Mouse (Mus musculus) stomach, postnatal 0 days (tissue): ENCODE measurements at regions not wholly inside any gene's neighbourhood (a gene's known extent, or its start where the extent isn't known, plus 50 kb on each side); places are given as distances from the start of the nearest gene placed in this dataset.
A peak's percentile ranks its signal among the peaks of the same experiment; 100 is the strongest.

ENCODE experiments used
- ATAC-seq: fragments of 200-750 bp; cut with Nextera tagmentation; 2 replicates; pipeline ENCODE4 v1.8.0; 2017; ENCODE audit not compliant: low FRiP score, low TSS enrichment
- DNase-seq: peaks from one replicate; pipeline ENCODE4 v3.0.0-alpha.2; 2016; ENCODE audit warnings: low spot score
- H3K27ac ChIP-seq: fragments of 300-500 bp; sonication (generic); replicated peaks from 2 replicates; pipeline ENCODE4 v1.5.1; 2014; ENCODE audit warnings: mild to moderate bottlenecking, control low read depth
- H3K27me3 ChIP-seq: fragments of 300-500 bp; sonication (generic); 2 replicates; pipeline ENCODE4 v1.6.1; 2014; ENCODE audit warnings: low read length; ENCODE audit not compliant: control insufficient read depth, insufficient read depth
- H3K36me3 ChIP-seq: fragments of 300-500 bp; sonication (generic); 2 replicates; pipeline ENCODE4 v1.6.1; 2014; ENCODE audit warnings: low read length, mixed read lengths; ENCODE audit not compliant: control insufficient read depth, insufficient read depth
- H3K4me1 ChIP-seq: fragments of 300-500 bp; sonication (generic); replicated peaks from 2 replicates; pipeline ENCODE4 v1.6.1; 2014; ENCODE audit warnings: antibody characterized with exemption; ENCODE audit not compliant: control insufficient read depth, insufficient read depth
- H3K4me2 ChIP-seq: fragments of 300-500 bp; sonication (generic); replicated peaks from 2 replicates; pipeline ENCODE4 v1.6.1; 2014; ENCODE audit warnings: low read depth, mild to moderate bottlenecking, control low read depth, moderate library complexity
- H3K4me3 ChIP-seq: fragments of 300-500 bp; sonication (generic); 2 replicates; pipeline ENCODE4 v1.5.1; 2014; ENCODE audit warnings: low read depth, low read length, control low read depth
- H3K9ac ChIP-seq: fragments of 300-500 bp; sonication (generic); 2 replicates; pipeline ENCODE4 v1.6.1; 2014; ENCODE audit warnings: mild to moderate bottlenecking, low read length, control low read depth, mixed read lengths
- H3K9me3 ChIP-seq: fragments of 300-500 bp; sonication (generic); 2 replicates; pipeline ENCODE4 v1.6.1; 2016; ENCODE audit warnings: low read length; ENCODE audit not compliant: control insufficient read depth
- CTCF ChIP-seq: IDR thresholded peaks from 2 replicates; pipeline ENCODE4 v1.5.1; 2016; ENCODE audit warnings: antibody characterized with exemption, low read depth, mild to moderate bottlenecking, moderate library complexity
- EP300 ChIP-seq: optimal IDR thresholded peaks from 2 replicates; pipeline ENCODE3; 2016; ENCODE audit warnings: antibody characterized with exemption
- WGBS: fragments of 180-500 bp; shearing (Covaris S2); extraction: QIAGEN DNeasy Blood & Tissue Kit; methylation state at CpG from one replicate; pipeline ENCODE4 v1.1.7; 2014; 5-methylcytosine and 5-hydroxymethylcytosine counted together

- Histone ChIP-seq H3K27ac (no peak overlapping the region), H3K36me3 (no peaks in the 10 kb centered on the region), H3K27me3 (no peaks in the 10 kb centered on the region), H3K4me1 (no peaks in the 10 kb centered on the region), H3K9me3 (no peaks in the 10 kb centered on the region), H3K4me3 (no peak overlapping the region), H3K9ac (no peak overlapping the region), H3K4me2 (no peak overlapping the region)
- DNase-seq (no peak), ATAC-seq (no peak)
- TF ChIP-seq EP300 (no peak), CTCF (no peak)
- whole genome bisulfite sequencing: 81% methylated on average over 7 of the region's 7 CpGs
Observed at GRCm38 (mm10) chr1:72005550-72005949, 206.6 kb downstream of the Mreg start.

GRCm38 (mm10) chr1:72003424-72004278 is 208.5 kb downstream of the Mreg start:
- no peaks in the 10 kb centered on the region for H3K4me1 ChIP-seq
- no peaks in the 10 kb centered on the region for H3K9me3 ChIP-seq
- no peak overlapping the region for H3K9ac ChIP-seq
- no peak overlapping the region for H3K4me3 ChIP-seq
- H3K4me2 ChIP-seq: no peak overlapping the region
- no peaks in the 10 kb centered on the region for H3K36me3 ChIP-seq
- no peaks in the 10 kb centered on the region for H3K27me3 ChIP-seq
- WGBS: 85% methylated on average over 14 of the region's 14 CpGs
- TF ChIP-seq EP300: no peak
- no peak for TF ChIP-seq CTCF
- DNase-seq: no peak
- no peak for ATAC-seq
- no peak overlapping the region for H3K27ac ChIP-seq

- no peak overlapping the region for H3K9ac ChIP-seq
- H3K27me3 ChIP-seq: no peaks in the 10 kb centered on the region
- no peaks in the 10 kb centered on the region for H3K4me1 ChIP-seq
- H3K36me3 ChIP-seq: no peaks in the 10 kb centered on the region
- TF ChIP-seq EP300 (no peak), CTCF (no peak)
- peak overlapping the region; percentile 70; the same call in 1 of the 2 replicates for H3K27ac ChIP-seq
- ATAC-seq (peak; percentile 91), DNase-seq (no peak)
- no peaks in the 10 kb centered on the region for H3K9me3 ChIP-seq
- no peak overlapping the region for H3K4me2 ChIP-seq
- WGBS: 38% methylated on average over 9 of the region's 9 CpGs
- H3K4me3 ChIP-seq: no peak overlapping the region
Observed at GRCm38 (mm10) chr1:72002471-72003116, 209.5 kb downstream of the Mreg start.

- no peaks in the 10 kb centered on the region for H3K27me3 ChIP-seq
- no peak for ATAC-seq
- H3K4me3 ChIP-seq: no peak overlapping the region
- no peak for DNase-seq
- TF ChIP-seq CTCF (no peak), EP300 (no peak)
- H3K4me2 ChIP-seq: no peak overlapping the region
- H3K4me1 ChIP-seq: no peaks in the 10 kb centered on the region
- H3K9me3 ChIP-seq: no peaks in the 10 kb centered on the region
- no peak overlapping the region for H3K27ac ChIP-seq
- no peaks in the 10 kb centered on the region for H3K36me3 ChIP-seq
- no peak overlapping the region for H3K9ac ChIP-seq
- WGBS: 85% methylated on average over 2 of the region's 2 CpGs
Observed at GRCm38 (mm10) chr1:72000741-72001140, 211.4 kb downstream of the Mreg start.

- no peaks in the 10 kb centered on the region for H3K4me1 ChIP-seq
- H3K4me2 ChIP-seq: no peak overlapping the region
- WGBS: 72% methylated on average over 2 of the region's 2 CpGs
- no peak overlapping the region for H3K9ac ChIP-seq
- no peaks in the 10 kb centered on the region for H3K27me3 ChIP-seq
- TF ChIP-seq CTCF (no peak), EP300 (no peak)
- H3K4me3 ChIP-seq: no peak overlapping the region
- ATAC-seq (no peak), DNase-seq (no peak)
- no peaks in the 10 kb centered on the region for H3K36me3 ChIP-seq
- H3K9me3 ChIP-seq: no peaks in the 10 kb centered on the region
- no peak overlapping the region for H3K27ac ChIP-seq
Observed at GRCm38 (mm10) chr1:71996828-71997227, 215.3 kb downstream of the Mreg start.

GRCm38 (mm10) chr1:71996234-71996619 is 215.9 kb downstream of the Mreg start:
- no peak overlapping the region for H3K27ac ChIP-seq
- TF ChIP-seq EP300 (no peak), CTCF (no peak)
- H3K36me3 ChIP-seq: no peaks in the 10 kb centered on the region
- no peak overlapping the region for H3K9ac ChIP-seq
- no peaks in the 10 kb centered on the region for H3K4me1 ChIP-seq
- no peak for ATAC-seq
- DNase-seq: no peak
- H3K27me3 ChIP-seq: no peaks in the 10 kb centered on the region
- H3K9me3 ChIP-seq: no peaks in the 10 kb centered on the region
- no peak overlapping the region for H3K4me3 ChIP-seq
- 64% methylated on average over 7 of the region's 7 CpGs for WGBS
- no peak overlapping the region for H3K4me2 ChIP-seq
